Mouse (Mus musculus) myocyte (in vitro differentiated cells): Measurements from ENCODE around the gene Gfra1. TPM values are rescaled to one million over a fixed set of nuclear protein-coding genes. Genes with fewer than 3 reads are reported as not detected.
A peak's percentile ranks its signal among the peaks of the same experiment; 100 is the strongest.

ENCODE experiments used
- H3K27me3 ChIP-seq: one replicate; pipeline ENCODE4 v1.6.1; 2011; ENCODE audit not compliant: control insufficient read depth, insufficient read depth, insufficient read length
- H3K36me3 ChIP-seq: one replicate; pipeline ENCODE4 v1.6.1; 2011; ENCODE audit not compliant: control insufficient read depth, insufficient read depth
- H3K4me2 ChIP-seq: one replicate; pipeline ENCODE4 v1.6.1; 2011; ENCODE audit warnings: low read depth, control low read depth
- H3K4me3 ChIP-seq: one replicate; pipeline ENCODE4 v1.5.1; 2011; ENCODE audit warnings: mild to moderate bottlenecking, control low read depth, moderate library complexity
- H3K79me2 ChIP-seq: one replicate; pipeline ENCODE4 v1.6.1; 2011; ENCODE audit not compliant: control insufficient read depth, insufficient read depth
- H3ac ChIP-seq: one replicate; pipeline ENCODE4 v1.6.1; 2011; ENCODE audit not compliant: control insufficient read depth, insufficient read length
- CEBPB ChIP-seq: IDR thresholded peaks from 2 replicates; pipeline ENCODE4 v1.6.1; 2011; ENCODE audit warnings: mild to moderate bottlenecking, moderate library complexity; ENCODE audit not compliant: poor library complexity, insufficient read depth, severe bottlenecking
- E2F4 ChIP-seq: IDR thresholded peaks from one replicate; pipeline ENCODE4 v1.6.1; 2011; ENCODE audit warnings: mild to moderate bottlenecking, control low read depth, moderate library complexity; ENCODE audit not compliant: insufficient read depth
- MAX ChIP-seq: IDR thresholded peaks from one replicate; pipeline ENCODE4 v1.6.1; 2011; ENCODE audit warnings: low read depth, mild to moderate bottlenecking, control low read depth
- MYOD1 ChIP-seq, 3 experiments: IDR thresholded peaks; one replicate each; pipeline ENCODE4 v1.6.1; 2011; ENCODE audit warnings: control low read depth in 2 of 3, low read depth in 2 of 3, mild to moderate bottlenecking in 2 of 3, moderate library complexity in 1 of 3; ENCODE audit not compliant: insufficient read length in 2 of 3, control insufficient read depth in 1 of 3
- MYOG ChIP-seq, 3 experiments: IDR thresholded peaks; one replicate each; pipeline ENCODE4 v1.6.1; 2011; ENCODE audit warnings: control low read depth in 2 of 3, low read depth in 2 of 3, mild to moderate bottlenecking in 2 of 3; ENCODE audit not compliant: insufficient read length in 2 of 3, control insufficient read depth in 1 of 3, insufficient read depth in 1 of 3
- POLR2A ChIP-seq: IDR thresholded peaks from one replicate; pipeline ENCODE4 v1.6.1; 2011; ENCODE audit warnings: low read depth, mild to moderate bottlenecking, control low read depth, moderate library complexity; ENCODE audit not compliant: insufficient read length
- POLR2AphosphoS2 ChIP-seq: IDR thresholded peaks from one replicate; pipeline ENCODE4 v1.6.1; 2011; ENCODE audit warnings: low read depth, control low read depth; ENCODE audit not compliant: insufficient read length
- REST ChIP-seq: IDR thresholded peaks from one replicate; pipeline ENCODE4 v1.6.1; 2011; ENCODE audit warnings: mild to moderate bottlenecking, control low read depth, moderate library complexity; ENCODE audit not compliant: insufficient read depth, insufficient read length
- SRF ChIP-seq: IDR thresholded peaks from one replicate; pipeline ENCODE4 v1.6.1; 2011; ENCODE audit warnings: low read depth; ENCODE audit not compliant: control insufficient read depth, insufficient read length
- TCF12 ChIP-seq: IDR thresholded peaks from one replicate; pipeline ENCODE4 v1.6.1; 2011; ENCODE audit warnings: mild to moderate bottlenecking, control low read depth; ENCODE audit not compliant: poor library complexity, insufficient read depth, severe bottlenecking
- TCF3 ChIP-seq: IDR thresholded peaks from one replicate; pipeline ENCODE4 v1.6.1; 2011; ENCODE audit warnings: low read depth, control low read depth; ENCODE audit not compliant: insufficient read length
- USF1 ChIP-seq: IDR thresholded peaks from one replicate; pipeline ENCODE4 v1.6.1; 2011; ENCODE audit warnings: low read depth, mild to moderate bottlenecking, control low read depth, moderate library complexity
- polyA plus RNA-seq: library from polyadenylated mRNA; unstranded; fragments of >200 nt; fragmentation: generic; extraction: Trizol; gene quantifications from one replicate; pipeline ENCODE4 v1.2.1, GENCODE M21; 2012; ENCODE audit warnings: missing spikeins

Gene Gfra1
- polyA plus RNA-seq: 4.6 TPM

DNA sequence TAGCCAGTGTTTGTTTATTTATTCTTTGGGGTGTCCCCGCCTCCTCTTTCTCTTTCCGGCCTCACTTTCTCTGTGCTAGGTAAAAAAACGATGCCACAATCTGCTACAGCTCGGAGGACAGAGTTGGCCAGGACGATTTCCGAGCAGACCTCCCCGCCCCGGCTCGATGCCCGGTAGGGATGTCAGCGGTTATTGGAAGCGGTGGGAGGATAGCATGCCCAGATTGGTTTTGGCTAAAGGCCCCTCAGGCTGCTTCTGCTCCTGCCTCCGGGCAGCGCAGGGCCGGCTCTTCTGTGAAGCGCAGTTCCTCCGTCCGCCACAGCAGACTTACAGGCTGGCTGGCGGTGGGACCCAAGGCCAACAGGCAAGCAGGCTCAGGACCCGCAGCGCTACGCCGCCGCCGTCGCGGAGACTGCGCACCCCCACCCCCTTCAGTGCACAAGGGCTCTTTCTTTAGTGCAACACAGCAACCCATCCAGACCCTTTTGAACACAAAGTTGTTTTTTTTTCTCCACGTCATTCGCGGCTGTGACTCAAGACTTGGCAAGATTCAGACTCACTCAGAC is at the start of gene Gfra1:
Gfra1 (minus strand) TSS at position 414 of the 566 bp plus-strand sequence.
- peak in 1 of 3 experiments; percentile 20 for TF ChIP-seq MYOD1 (IDR thresholded peaks at IDR 0.05; ENCODE audit: control insufficient read depth in 1 of 3, insufficient read length in 2 of 3, low read depth in 2 of 3)
- TF ChIP-seq POLR2A: no peak
- Histone ChIP-seq H3K4me2 (peak within 1 kb of the TSS; percentile 100), H3K4me3 (peak within 1 kb of the TSS; percentile 45), H3K27me3 (no peaks in the 10 kb centered on the region), H3ac (peak within 1 kb of the TSS; percentile 4), H3K79me2 (no peaks in the 10 kb centered on the region), H3K36me3 (no peaks in the 10 kb centered on the region)

DNA sequence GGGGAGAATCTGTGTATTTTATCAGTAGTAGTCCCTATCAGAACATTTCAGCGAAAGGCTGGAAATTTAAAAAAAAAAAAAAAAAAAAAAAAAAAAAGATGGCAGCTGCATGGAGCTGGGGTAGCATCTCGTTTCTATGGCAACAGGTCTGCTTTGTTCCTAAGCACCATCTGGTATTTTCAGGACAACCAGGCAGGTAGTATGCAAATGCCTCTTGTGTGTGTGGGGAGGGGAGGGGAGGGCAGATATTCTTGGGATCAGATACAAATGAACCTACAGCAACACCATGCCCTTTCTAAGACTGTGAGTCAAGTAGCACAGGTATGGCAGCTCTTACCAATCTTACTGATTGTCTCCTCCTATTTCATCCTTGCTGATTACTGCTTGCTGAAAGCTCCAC is 44.3 kb upstream of the Gfra1 start:
- H3K27me3 ChIP-seq: no peaks in the 10 kb centered on the region
- no peak overlapping the region for H3ac ChIP-seq
- H3K36me3 ChIP-seq: no peaks in the 10 kb centered on the region
- H3K4me3 ChIP-seq: no peak overlapping the region
- no peak overlapping the region for H3K4me2 ChIP-seq
- H3K79me2 ChIP-seq: no peaks in the 10 kb centered on the region
- TF ChIP-seq POLR2A: no peak
- no peak for TF ChIP-seq TCF3
- no peak for TF ChIP-seq MYOD1 (IDR thresholded peaks at IDR 0.05; ENCODE audit: control insufficient read depth in 1 of 3, insufficient read length in 2 of 3, low read depth in 2 of 3)
- TF ChIP-seq REST: no peak
- TF ChIP-seq TCF12: no peak
- TF ChIP-seq POLR2AphosphoS2: no peak
- TF ChIP-seq MYOG (IDR thresholded peaks at IDR 0.05; ENCODE audit: control insufficient read depth in 1 of 3, insufficient read depth in 1 of 3, insufficient read length in 2 of 3, low read depth in 2 of 3): no peak
- no peak for TF ChIP-seq E2F4
- TF ChIP-seq SRF: no peak

- H3K79me2 ChIP-seq: no peaks in the 10 kb centered on the region
- H3K27me3 ChIP-seq: no peaks in the 10 kb centered on the region
- H3ac ChIP-seq: no peak overlapping the region
- H3K4me3 ChIP-seq: no peak overlapping the region
- no peak for TF ChIP-seq TCF3
- TF ChIP-seq POLR2A: no peak
- TF ChIP-seq POLR2AphosphoS2: no peak
- TF ChIP-seq SRF: no peak
- TF ChIP-seq MAX: no peak
- no peak for TF ChIP-seq REST
- TF ChIP-seq CEBPB: no peak
- no peak for TF ChIP-seq E2F4
- no peak for TF ChIP-seq USF1
- TF ChIP-seq MYOD1 (IDR thresholded peaks at IDR 0.05; ENCODE audit: control insufficient read depth in 1 of 3, insufficient read length in 2 of 3, low read depth in 2 of 3): no peak
- TF ChIP-seq MYOG (IDR thresholded peaks at IDR 0.05; ENCODE audit: control insufficient read depth in 1 of 3, insufficient read depth in 1 of 3, insufficient read length in 2 of 3, low read depth in 2 of 3): no peak
- no peak for TF ChIP-seq TCF12
- no peak overlapping the region for H3K4me2 ChIP-seq
- H3K36me3 ChIP-seq: no peaks in the 10 kb centered on the region
These were observed 43.8 kb upstream of the Gfra1 start for GRCm38 (mm10) chr19:58499420-58499966.

DNA sequence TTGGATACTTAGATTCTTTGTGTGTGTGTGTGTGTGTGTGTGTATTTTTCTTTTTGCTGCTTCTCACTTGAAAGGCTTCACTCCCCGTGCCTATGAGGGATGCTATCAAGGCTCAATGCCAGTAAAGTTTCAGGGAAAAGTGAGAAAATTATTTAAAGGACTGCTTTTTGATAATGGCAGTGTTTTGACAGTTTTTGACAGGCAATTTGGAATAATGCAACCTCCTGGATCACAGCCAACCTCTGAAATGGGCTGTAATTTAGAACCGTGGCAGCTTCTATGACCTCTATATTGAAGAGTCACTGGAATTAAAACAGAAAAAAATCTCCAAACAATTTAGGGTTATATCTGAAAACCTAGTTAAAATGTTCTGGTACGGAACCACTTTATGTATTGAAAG is 41.4 kb upstream of the Gfra1 start:
- Histone ChIP-seq H3ac (no peak overlapping the region), H3K79me2 (no peaks in the 10 kb centered on the region), H3K27me3 (no peaks in the 10 kb centered on the region), H3K36me3 (no peaks in the 10 kb centered on the region), H3K4me2 (no peak overlapping the region), H3K4me3 (no peak overlapping the region)
- TF ChIP-seq MYOG (IDR thresholded peaks at IDR 0.05; ENCODE audit: control insufficient read depth in 1 of 3, insufficient read depth in 1 of 3, insufficient read length in 2 of 3, low read depth in 2 of 3): no peak
- no peak for TF ChIP-seq REST
- no peak for TF ChIP-seq TCF12
- TF ChIP-seq USF1: no peak
- no peak for TF ChIP-seq MAX
- no peak for TF ChIP-seq TCF3
- no peak for TF ChIP-seq POLR2A
- TF ChIP-seq E2F4: no peak
- no peak for TF ChIP-seq CEBPB
- TF ChIP-seq MYOD1 (IDR thresholded peaks at IDR 0.05; ENCODE audit: control insufficient read depth in 1 of 3, insufficient read length in 2 of 3, low read depth in 2 of 3): no peak
- no peak for TF ChIP-seq POLR2AphosphoS2
- TF ChIP-seq SRF: no peak

GRCm38 (mm10) chr19:58486686-58487085 is 31.0 kb upstream of the Gfra1 start:
- Histone ChIP-seq H3K4me3 (no peak overlapping the region), H3K36me3 (no peaks in the 10 kb centered on the region), H3K79me2 (no peaks in the 10 kb centered on the region), H3K27me3 (no peaks in the 10 kb centered on the region), H3K4me2 (no peak overlapping the region), H3ac (no peak overlapping the region)
- TF ChIP-seq CEBPB (no peak), POLR2A (no peak), REST (no peak), POLR2AphosphoS2 (no peak), MAX (no peak), MYOG (IDR thresholded peaks at IDR 0.05; ENCODE audit: control insufficient read depth in 1 of 3, insufficient read depth in 1 of 3, insufficient read length in 2 of 3, low read depth in 2 of 3) (no peak), SRF (no peak), E2F4 (no peak), USF1 (no peak), TCF12 (no peak), TCF3 (no peak), MYOD1 (IDR thresholded peaks at IDR 0.05; ENCODE audit: control insufficient read depth in 1 of 3, insufficient read length in 2 of 3, low read depth in 2 of 3) (no peak)
